In the genomic region with DNA sequence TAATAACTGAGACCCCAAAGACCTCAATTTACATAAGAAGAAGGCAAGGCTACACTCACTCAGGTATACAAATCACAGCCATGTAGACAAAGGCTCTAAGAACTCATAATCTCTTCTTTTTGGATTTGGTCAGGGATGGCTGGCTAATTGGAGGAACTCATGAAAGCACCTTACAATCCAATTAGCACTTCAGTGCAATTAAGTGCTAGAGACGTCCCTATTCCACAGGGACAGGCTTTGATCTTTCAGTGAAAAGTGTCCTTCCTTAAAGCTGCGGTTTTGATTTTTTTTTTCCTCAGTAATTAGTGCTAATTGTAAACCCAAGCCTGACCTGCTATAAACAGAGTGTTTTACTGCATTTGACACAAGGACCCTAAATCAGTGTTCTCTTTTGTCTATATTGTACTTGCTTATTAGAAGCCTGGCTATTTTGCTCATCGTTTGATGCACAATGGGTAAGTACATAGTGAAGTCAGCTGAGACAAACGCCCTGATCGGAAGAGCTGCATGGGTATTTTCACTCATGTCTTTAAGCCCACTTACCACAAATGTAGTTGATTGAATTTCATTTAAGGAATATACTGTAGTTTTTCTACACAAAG, we compare ENCODE assay signal across 20 mouse cellular contexts.
DNase-seq lines count a peak whose midpoint lies in the region; ATAC-seq lines count a peak whose summit lies in the region.
"Had no signal": no experiment of that assay in that cellular context is flagged by ENCODE, and none has a peak within 500 bp of the region (broad histone marks: within the 10 kb centered on the region; RNA-seq: fewer than 3 reads in every experiment).

No protein-coding gene starts in this region.

- no peak; the same call in 1 of the 2 replicates for ATAC-seq in embryonic facial prominence, embryonic 14.5 days (ENCODE audit: low read depth)
- ATAC-seq in neural tube, embryonic 13.5 days (ENCODE audit: low read depth), result 0 out of 2 replicates have a peak, but pooled peaks have one; percentile 37
- ATAC-seq in neural tube, embryonic 15.5 days (ENCODE audit: low FRiP score), result no peak
- ATAC-seq in midbrain, embryonic 15.5 days (replicated peaks), result peak; percentile 34
- ATAC-seq: intestine, embryonic 15.5 days; lung, postnatal 0 days; Patski had no signal

- no peak overlapping the region for H3K4me2 ChIP-seq in embryonic facial prominence, embryonic 14.5 days (ENCODE audit: low read depth, low read length)
- no peak overlapping the region for H3K4me2 ChIP-seq in neural tube, embryonic 13.5 days
- H3K4me2 ChIP-seq in neural tube, embryonic 15.5 days, result no peak overlapping the region
- no peak overlapping the region for H3K4me2 ChIP-seq in midbrain, embryonic 15.5 days
- H3K4me2 ChIP-seq: intestine, embryonic 15.5 days had no signal

- H3K9ac ChIP-seq in embryonic facial prominence, embryonic 14.5 days (ENCODE audit: low read depth, low read length), result no peak overlapping the region
- no peak overlapping the region for H3K9ac ChIP-seq in neural tube, embryonic 13.5 days
- H3K9ac ChIP-seq in neural tube, embryonic 15.5 days (replicated peaks), result no peak overlapping the region
- no peak overlapping the region for H3K9ac ChIP-seq in midbrain, embryonic 15.5 days
- H3K9ac ChIP-seq: intestine, embryonic 15.5 days had no signal

- 43% methylated on average over 5 of the region's 5 CpGs for WGBS in embryonic facial prominence, embryonic 14.5 days
- WGBS in embryonic facial prominence, embryonic 10.5 days, result 36% methylated on average over 5 of the region's 5 CpGs
- 8% methylated on average over 5 of the region's 5 CpGs for WGBS in neural tube, embryonic 13.5 days
- 10% methylated on average over 5 of the region's 5 CpGs for WGBS in neural tube, embryonic 15.5 days
- 8% methylated on average over 5 of the region's 5 CpGs for WGBS in midbrain, embryonic 15.5 days

- DNase-seq in embryonic facial prominence, embryonic 14.5 days (ENCODE audit: low spot score), result peak; percentile 50
- no peak for DNase-seq in embryonic facial prominence, embryonic 10.5 days (ENCODE audit: low spot score)
- no peak for DNase-seq in adrenal gland, postnatal 10 days
- no peak for DNase-seq in cerebellum, postnatal 14 days
- DNase-seq in cerebellum, postnatal 10 days, result no peak
- DNase-seq: adrenal gland, adult 8-10 months; cerebellum, adult 9-11 months; gastrocnemius, postnatal 10 days; heart, adult 18-20 months; heart, postnatal 4 days; kidney, adult 9 months; kidney, postnatal 36 days; left cerebral cortex, postnatal 4 days; liver had no signal

- no peak overlapping the region for H3K27ac ChIP-seq in embryonic facial prominence, embryonic 14.5 days (replicated peaks; ENCODE audit: low read depth, low read length)
- no peak overlapping the region for H3K27ac ChIP-seq in embryonic facial prominence, embryonic 10.5 days (replicated peaks)
- H3K27ac ChIP-seq in neural tube, embryonic 13.5 days (replicated peaks), result peak overlapping the region; percentile 69
- no peak overlapping the region for H3K27ac ChIP-seq in neural tube, embryonic 15.5 days (replicated peaks)
- peak overlapping the region; percentile 65 for H3K27ac ChIP-seq in midbrain, embryonic 15.5 days
- H3K27ac ChIP-seq: intestine, embryonic 15.5 days had no signal

- H3K4me3 ChIP-seq in embryonic facial prominence, embryonic 14.5 days (ENCODE audit: low read depth, low read length), result no peak overlapping the region
- no peak overlapping the region for H3K4me3 ChIP-seq in embryonic facial prominence, embryonic 10.5 days
- no peak overlapping the region for H3K4me3 ChIP-seq in neural tube, embryonic 13.5 days
- H3K4me3 ChIP-seq in neural tube, embryonic 15.5 days (replicated peaks), result no peak overlapping the region
- H3K4me3 ChIP-seq in midbrain, embryonic 15.5 days, result no peak overlapping the region
- H3K4me3 ChIP-seq: intestine, embryonic 15.5 days had no signal

- no peaks in the 10 kb centered on the region for H3K9me3 ChIP-seq in embryonic facial prominence, embryonic 14.5 days (ENCODE audit: control insufficient read depth, low read length)
- no peaks in the 10 kb centered on the region for H3K9me3 ChIP-seq in embryonic facial prominence, embryonic 10.5 days
- no peaks in the 10 kb centered on the region for H3K9me3 ChIP-seq in neural tube, embryonic 13.5 days
- no peaks in the 10 kb centered on the region for H3K9me3 ChIP-seq in neural tube, embryonic 15.5 days (replicated peaks)
- H3K9me3 ChIP-seq in midbrain, embryonic 15.5 days, result no peaks in the 10 kb centered on the region
- H3K9me3 ChIP-seq: intestine, embryonic 15.5 days had no signal

- peaks cover 10% of the 10 kb centered on the region; the same call in 1 of the 2 replicates for H3K4me1 ChIP-seq in embryonic facial prominence, embryonic 14.5 days (ENCODE audit: control insufficient read depth, insufficient read depth, low read length)
- peaks cover 49% of the 10 kb centered on the region for H3K4me1 ChIP-seq in embryonic facial prominence, embryonic 10.5 days
- peaks cover 38% of the 10 kb centered on the region for H3K4me1 ChIP-seq in neural tube, embryonic 13.5 days (replicated peaks)
- peaks cover 24% of the 10 kb centered on the region for H3K4me1 ChIP-seq in neural tube, embryonic 15.5 days
- H3K4me1 ChIP-seq in midbrain, embryonic 15.5 days, result peaks cover 48% of the 10 kb centered on the region
- H3K4me1 ChIP-seq: intestine, embryonic 15.5 days had no signal

- no peaks in the 10 kb centered on the region for H3K36me3 ChIP-seq in embryonic facial prominence, embryonic 14.5 days (ENCODE audit: control insufficient read depth, insufficient read depth, low read length)
- H3K36me3 ChIP-seq in embryonic facial prominence, embryonic 10.5 days (replicated peaks), result no peaks in the 10 kb centered on the region
- no peaks in the 10 kb centered on the region for H3K36me3 ChIP-seq in neural tube, embryonic 13.5 days
- H3K36me3 ChIP-seq in neural tube, embryonic 15.5 days, result no peaks in the 10 kb centered on the region
- H3K36me3 ChIP-seq in midbrain, embryonic 15.5 days (replicated peaks), result no peaks in the 10 kb centered on the region
- H3K36me3 ChIP-seq: intestine, embryonic 15.5 days had no signal

- no peaks in the 10 kb centered on the region for H3K27me3 ChIP-seq in embryonic facial prominence, embryonic 14.5 days (replicated peaks; ENCODE audit: control insufficient read depth, insufficient read depth, low read length)
- no peaks in the 10 kb centered on the region for H3K27me3 ChIP-seq in embryonic facial prominence, embryonic 10.5 days (replicated peaks; ENCODE audit: low read depth, poor library complexity, severe bottlenecking)
- no peaks in the 10 kb centered on the region for H3K27me3 ChIP-seq in neural tube, embryonic 13.5 days
- no peaks in the 10 kb centered on the region for H3K27me3 ChIP-seq in neural tube, embryonic 15.5 days (replicated peaks)
- no peaks in the 10 kb centered on the region for H3K27me3 ChIP-seq in midbrain, embryonic 15.5 days (replicated peaks)
- H3K27me3 ChIP-seq: intestine, embryonic 15.5 days; Patski had no signal

Comparison
In these comparisons a context has a peak if more than half of its experiments do, and no peak if none do; other contexts are left out.
1. ATAC-seq: peak in neural tube, embryonic 13.5 days (single experiment) and midbrain, embryonic 15.5 days (single experiment); none in embryonic facial prominence, embryonic 14.5 days (single experiment) and neural tube, embryonic 15.5 days (single experiment).
2. H3K27ac ChIP-seq: peak in neural tube, embryonic 13.5 days (single experiment) and midbrain, embryonic 15.5 days (single experiment); none in embryonic facial prominence, embryonic 14.5 days (single experiment), embryonic facial prominence, embryonic 10.5 days (single experiment) and neural tube, embryonic 15.5 days (single experiment).